8 mouse cellular contexts compared by ENCODE assay signal in genomic region chr4:46039899-46040298, GRCm38 (mm10). TPM values are rescaled to one million over a fixed set of nuclear protein-coding genes. Genes with fewer than 3 reads are reported as not detected.
DNase-seq lines count a peak whose midpoint lies in the region; ATAC-seq lines count a peak whose summit lies in the region.

No protein-coding gene starts in this region.

- no peaks in the 10 kb centered on the region for H3K9me3 ChIP-seq in lung, embryonic 15.5 days
- H3K9me3 ChIP-seq in forebrain, embryonic 11.5 days (ENCODE audit: control insufficient read depth, low read length): no peaks in the 10 kb centered on the region
- no peaks in the 10 kb centered on the region for H3K9me3 ChIP-seq in limb, embryonic 15.5 days

- no peak overlapping the region for H3K9ac ChIP-seq in lung, embryonic 15.5 days
- no peak overlapping the region for H3K9ac ChIP-seq in forebrain, embryonic 11.5 days (ENCODE audit: low read length)
- no peak overlapping the region for H3K9ac ChIP-seq in limb, embryonic 15.5 days

- WGBS in lung, embryonic 15.5 days: 22% methylated on average over 6 of the region's 6 CpGs
- 14% methylated on average over 6 of the region's 6 CpGs for WGBS in forebrain, embryonic 11.5 days
- 19% methylated on average over 6 of the region's 6 CpGs for WGBS in limb, embryonic 15.5 days

- no peak overlapping the region for H3K27ac ChIP-seq in lung, embryonic 15.5 days
- no peak overlapping the region for H3K27ac ChIP-seq in forebrain, embryonic 11.5 days (ENCODE audit: low read depth, low read length)
- no peak overlapping the region for H3K27ac ChIP-seq in limb, embryonic 15.5 days

- H3K4me2 ChIP-seq in lung, embryonic 15.5 days: peak overlapping the region; percentile 99
- peak overlapping the region; percentile 100; the same call in 1 of the 2 replicates for H3K4me2 ChIP-seq in forebrain, embryonic 11.5 days (ENCODE audit: low read depth, low read length, severe bottlenecking)
- H3K4me2 ChIP-seq in limb, embryonic 15.5 days: peak overlapping the region; percentile 94; the same call in 1 of the 2 replicates

- no peaks in the 10 kb centered on the region for H3K36me3 ChIP-seq in lung, embryonic 15.5 days
- H3K36me3 ChIP-seq in forebrain, embryonic 11.5 days (ENCODE audit: control insufficient read depth, insufficient read depth, low read length): no peaks in the 10 kb centered on the region
- no peaks in the 10 kb centered on the region for H3K36me3 ChIP-seq in limb, embryonic 15.5 days

- H3K4me3 ChIP-seq in lung, embryonic 15.5 days: peak overlapping the region; percentile 64
- H3K4me3 ChIP-seq in forebrain, embryonic 11.5 days (ENCODE audit: low read depth, low read length): peak overlapping the region; percentile 53
- H3K4me3 ChIP-seq in limb, embryonic 15.5 days: peak overlapping the region; percentile 56

- ATAC-seq in lung, embryonic 15.5 days (ENCODE audit: borderline replicate concordance, extremely low read depth, low FRiP score, low TSS enrichment): no peak
- ATAC-seq in forebrain, embryonic 11.5 days (replicated peaks; ENCODE audit: low FRiP score): no peak
- no peak for ATAC-seq in limb, embryonic 15.5 days (ENCODE audit: insufficient number of reproducible peaks, low FRiP score, low TSS enrichment, low read depth)

- H3K4me1 ChIP-seq in lung, embryonic 15.5 days: peaks cover 29% of the 10 kb centered on the region
- peaks cover 14% of the 10 kb centered on the region for H3K4me1 ChIP-seq in forebrain, embryonic 11.5 days (replicated peaks; ENCODE audit: control insufficient read depth, insufficient read depth, low read length)
- H3K4me1 ChIP-seq in limb, embryonic 15.5 days: peaks cover 28% of the 10 kb centered on the region

- peaks cover 35% of the 10 kb centered on the region for H3K27me3 ChIP-seq in lung, embryonic 15.5 days
- H3K27me3 ChIP-seq in forebrain, embryonic 11.5 days (ENCODE audit: control insufficient read depth, insufficient read depth, low read length): peaks cover 37% of the 10 kb centered on the region
- peaks cover 51% of the 10 kb centered on the region for H3K27me3 ChIP-seq in limb, embryonic 15.5 days

- DNase-seq in lung, postnatal 10 days: no peak
- DNase-seq in forebrain, embryonic 11.5 days (ENCODE audit: low spot score): no peak
- peak; percentile 53 to 62 for DNase-seq in spleen, postnatal 10 days (ENCODE audit: low spot score in 2 of 2)
- no peak for DNase-seq in frontal cortex, postnatal 25 days (ENCODE audit: low spot score in 2 of 2)
- no peak for DNase-seq in adrenal gland, adult 2 months
- DNase-seq in testis, postnatal 10 days (ENCODE audit: low spot score): no peak

RNA-seq across cellular contexts. Expression of gene Tmod1, which starts 1.2 kb away (rescaled TPM):
- 7.2 and 10.0 TPM in 2 replicates for polyA plus RNA-seq in lung, embryonic 15.5 days (2015; fragmentation: Nextera tagmentation; extraction: Ambion mirVana)
- polyA plus RNA-seq in forebrain, embryonic 11.5 days (2014; fragmentation: Nextera tagmentation; extraction: Ambion mirVana): 2.6 and 2.8 TPM in 2 replicates
- 11.6 and 33.7 TPM in 2 replicates for polyA plus RNA-seq in limb, embryonic 15.5 days (2015; fragmentation: Nextera tagmentation; extraction: Ambion mirVana)
- total RNA-seq in adrenal gland, adult 2 months (2021): 1 to 10 TPM; 3.0 to 8.7 TPM
- polyA plus RNA-seq in adrenal gland, adult 2 months (2012; rRNA removed): 0.89 and 2.2 TPM in 2 replicates

Comparison
In these comparisons a context has a peak if more than half of its experiments do, and no peak if none do; other contexts are left out.
1. DNase-seq: peak in spleen, postnatal 10 days (2 of 2); none in lung, postnatal 10 days (single experiment), forebrain, embryonic 11.5 days (single experiment), frontal cortex, postnatal 25 days (0 of 2), adrenal gland, adult 2 months (single experiment) and testis, postnatal 10 days (single experiment).
2. Peak in every context shown above with its lines, with median percentiles within 50 percentile points of each other: H3K4me2 ChIP-seq and H3K4me3 ChIP-seq.